Mouse (Mus musculus): Measurements from ENCODE around the gene Ccl24. TPM values are rescaled to one million over a fixed set of nuclear protein-coding genes. Genes with fewer than 3 reads are reported as not detected.

Gene Ccl24
- polyA plus RNA-seq, 1 experiment from 2014 or later: 3.1 TPM

DNA sequence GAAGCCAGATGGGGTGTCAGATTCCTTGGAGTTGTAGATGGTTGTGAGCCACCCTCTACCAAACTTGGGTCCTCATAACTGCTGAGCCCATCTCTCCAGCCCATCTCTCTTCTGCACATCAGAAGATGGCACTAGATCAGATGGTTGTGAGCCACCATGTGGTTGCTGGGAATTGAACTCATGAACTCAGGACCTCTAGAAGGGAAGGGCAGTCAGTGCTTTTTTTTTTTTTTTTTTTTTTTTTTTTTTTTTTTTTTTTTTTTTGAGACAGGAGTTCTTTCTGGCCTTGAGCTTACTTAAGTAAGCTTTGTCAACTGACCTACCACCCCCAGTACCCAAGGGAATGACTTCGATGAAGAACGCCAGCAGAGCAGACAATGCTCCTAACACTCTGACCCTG, 24.9 kb downstream of the Ccl24 start:
- Histone ChIP-seq H3K4me3 (ENCODE audit: low read depth, low read length) (no peak overlapping the region), H3K27me3 (ENCODE audit: insufficient read depth, low read length) (no peaks in the 10 kb centered on the region), H3K36me3 (ENCODE audit: insufficient read depth) (no peaks in the 10 kb centered on the region), H3K27ac (ENCODE audit: low read depth) (no peak overlapping the region), H3K9me3 (ENCODE audit: low read depth, low read length) (no peaks in the 10 kb centered on the region), H3K9ac (no peak overlapping the region), H3K4me2 (no peak overlapping the region), H3K4me1 (ENCODE audit: insufficient read depth) (peaks cover 5% of the 10 kb centered on the region; the same call in 1 of the 2 replicates)
- no peak for ATAC-seq (ENCODE audit: insufficient read depth)
- no peak for DNase-seq
- no peak for TF ChIP-seq CTCF (IDR thresholded peaks at IDR 0.05; ENCODE audit: low read depth)
- WGBS: 81% methylated on average over 2 of the region's 2 CpGs

- H3K27ac ChIP-seq (ENCODE audit: low read depth): no peak within 1 kb of the TSS
- H3K9me3 ChIP-seq (ENCODE audit: low read depth, low read length): no peaks in the 10 kb centered on the region
- H3K4me2 ChIP-seq: peak within 1 kb of the TSS; percentile 98
- peak; percentile 99 for ATAC-seq (ENCODE audit: insufficient read depth)
- TF ChIP-seq CTCF (IDR thresholded peaks at IDR 0.05; ENCODE audit: low read depth): peak; percentile 66
- H3K9ac ChIP-seq: peak within 1 kb of the TSS; percentile 54
- peak within 1 kb of the TSS; percentile 69 for H3K4me3 ChIP-seq (ENCODE audit: low read depth, low read length)
- no peaks in the 10 kb centered on the region for H3K27me3 ChIP-seq (ENCODE audit: insufficient read depth, low read length)
- peak; percentile 98 for DNase-seq
- peaks cover 5% of the 10 kb centered on the region; the same call in 1 of the 2 replicates for H3K4me1 ChIP-seq (ENCODE audit: insufficient read depth)
- WGBS: under 1% methylated on average over 46 of the region's 46 CpGs
- H3K36me3 ChIP-seq (ENCODE audit: insufficient read depth): no peaks in the 10 kb centered on the region
These were observed 27.7 kb downstream of the Ccl24 start, which contains the start of gene Hip1 for GRCm38 (mm10) chr5:135544865-135545797. Hip1 (minus strand) TSS chr5:135545120.

DNA sequence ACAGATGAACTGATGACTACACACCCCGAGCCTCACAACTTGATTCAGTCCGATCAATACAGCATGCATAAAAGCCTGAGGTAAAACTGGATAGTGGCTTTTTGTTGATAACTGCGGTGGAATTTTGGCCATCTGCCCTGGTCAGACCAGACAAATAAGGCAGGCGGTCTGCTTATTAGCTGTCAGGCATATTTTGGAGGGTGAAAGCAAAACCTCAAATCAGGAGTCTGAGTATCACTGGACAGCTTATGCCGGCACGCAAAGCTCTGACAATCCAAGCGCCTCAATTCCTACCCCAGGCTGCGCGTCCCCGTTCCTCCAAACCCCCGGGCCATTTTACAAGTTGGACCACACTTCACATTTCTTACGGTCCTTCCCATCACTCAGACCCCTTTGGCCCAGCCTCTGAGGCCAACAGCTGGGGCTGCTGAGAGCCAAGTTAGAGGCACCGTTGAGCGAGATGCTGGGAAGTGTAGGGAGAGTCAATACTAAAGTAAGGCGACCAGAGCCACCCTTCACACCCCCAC, 28.8 kb downstream of the Ccl24 start:
- H3K27ac ChIP-seq (ENCODE audit: low read depth): no peak overlapping the region
- peak overlapping the region; percentile 52 for H3K9ac ChIP-seq
- no peaks in the 10 kb centered on the region for H3K36me3 ChIP-seq (ENCODE audit: insufficient read depth)
- H3K4me1 ChIP-seq (ENCODE audit: insufficient read depth): peaks cover 5% of the 10 kb centered on the region; the same call in 1 of the 2 replicates
- TF ChIP-seq CTCF (IDR thresholded peaks at IDR 0.05; ENCODE audit: low read depth): no peak
- peak overlapping the region; percentile 69 for H3K4me3 ChIP-seq (ENCODE audit: low read depth, low read length)
- WGBS: 3% methylated on average over 15 of the region's 15 CpGs
- H3K27me3 ChIP-seq (ENCODE audit: insufficient read depth, low read length): no peaks in the 10 kb centered on the region
- H3K9me3 ChIP-seq (ENCODE audit: low read depth, low read length): no peaks in the 10 kb centered on the region
- H3K4me2 ChIP-seq: peak overlapping the region; percentile 98
- DNase-seq: peak; percentile 68
- no peak for ATAC-seq (ENCODE audit: insufficient read depth)

DNA sequence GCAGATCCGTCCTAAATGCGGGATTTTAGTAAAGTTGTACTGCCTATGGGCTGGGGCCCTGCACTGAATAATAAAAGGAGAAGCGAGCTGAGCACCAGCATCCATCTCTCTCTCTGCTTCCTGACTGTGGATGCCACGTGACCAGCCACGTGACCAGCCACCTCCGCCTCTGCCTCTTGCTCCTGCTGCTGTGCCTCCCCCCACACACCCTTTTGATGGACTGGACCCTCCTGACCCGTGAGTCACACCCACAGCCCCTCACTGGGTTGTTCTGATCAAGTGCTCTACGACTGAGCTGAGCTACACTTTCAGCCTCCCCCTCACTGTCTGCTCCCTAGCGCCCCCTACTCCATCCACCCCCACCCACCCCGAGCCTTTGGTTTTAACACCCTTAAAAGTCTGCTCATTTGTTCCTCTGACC, 35.0 kb downstream of the Ccl24 start:
- Histone ChIP-seq H3K27ac (ENCODE audit: low read depth) (no peak overlapping the region), H3K4me1 (ENCODE audit: insufficient read depth) (no peaks in the 10 kb centered on the region; the same call in 1 of the 2 replicates), H3K27me3 (ENCODE audit: insufficient read depth, low read length) (no peaks in the 10 kb centered on the region), H3K9me3 (ENCODE audit: low read depth, low read length) (peaks cover 3% of the 10 kb centered on the region; the same call in 1 of the 2 replicates), H3K4me2 (no peak overlapping the region), H3K36me3 (ENCODE audit: insufficient read depth) (no peaks in the 10 kb centered on the region), H3K9ac (no peak overlapping the region), H3K4me3 (ENCODE audit: low read depth, low read length) (no peak overlapping the region)
- ATAC-seq (ENCODE audit: insufficient read depth) (no peak; the same call in 1 of the 2 replicates), DNase-seq (no peak)
- no peak for TF ChIP-seq CTCF (IDR thresholded peaks at IDR 0.05; ENCODE audit: low read depth)
- WGBS: 76% methylated on average over 10 of the region's 10 CpGs

DNA sequence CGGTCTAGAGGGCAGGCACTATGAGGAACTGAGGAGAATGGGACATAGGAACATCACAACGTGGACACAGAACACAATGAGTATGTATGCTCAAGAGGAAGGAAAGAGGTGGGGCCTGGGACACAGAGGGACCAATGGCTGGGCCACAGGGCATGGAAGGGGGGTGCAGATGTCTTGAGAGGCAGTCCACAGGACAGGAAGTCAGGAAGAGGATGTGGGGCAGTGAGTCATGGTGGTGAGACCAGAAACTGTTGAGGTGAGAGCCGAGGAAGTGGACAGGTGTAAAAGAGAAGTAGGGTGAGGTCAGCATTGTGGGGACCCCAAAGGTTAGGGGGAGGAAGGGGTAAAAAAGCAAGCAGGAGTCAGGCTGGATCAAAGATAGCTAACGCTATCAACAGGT, 35.5 kb downstream of the Ccl24 start:
- no peak overlapping the region for H3K4me2 ChIP-seq
- 64% methylated on average over 4 of the region's 4 CpGs for WGBS
- H3K36me3 ChIP-seq (ENCODE audit: insufficient read depth): no peaks in the 10 kb centered on the region
- no peaks in the 10 kb centered on the region for H3K27me3 ChIP-seq (ENCODE audit: insufficient read depth, low read length)
- no peak overlapping the region for H3K27ac ChIP-seq (ENCODE audit: low read depth)
- ATAC-seq (ENCODE audit: insufficient read depth): no peak; the same call in 1 of the 2 replicates
- peaks cover 3% of the 10 kb centered on the region; the same call in 1 of the 2 replicates for H3K9me3 ChIP-seq (ENCODE audit: low read depth, low read length)
- no peak overlapping the region for H3K4me3 ChIP-seq (ENCODE audit: low read depth, low read length)
- TF ChIP-seq CTCF (IDR thresholded peaks at IDR 0.05; ENCODE audit: low read depth): no peak
- peak; percentile 10 for DNase-seq
- H3K4me1 ChIP-seq (ENCODE audit: insufficient read depth): no peaks in the 10 kb centered on the region; the same call in 1 of the 2 replicates
- no peak overlapping the region for H3K9ac ChIP-seq

GRCm38 (mm10) chr5:135535867-135536266, 37.0 kb downstream of the Ccl24 start:
- no peaks in the 10 kb centered on the region; the same call in 1 of the 2 replicates for H3K4me1 ChIP-seq (ENCODE audit: insufficient read depth)
- no peak overlapping the region for H3K9ac ChIP-seq
- H3K9me3 ChIP-seq (ENCODE audit: low read depth, low read length): peaks cover 3% of the 10 kb centered on the region; the same call in 1 of the 2 replicates
- no peak overlapping the region for H3K27ac ChIP-seq (ENCODE audit: low read depth)
- no peaks in the 10 kb centered on the region for H3K36me3 ChIP-seq (ENCODE audit: insufficient read depth)
- ATAC-seq (ENCODE audit: insufficient read depth): no peak
- no peak overlapping the region for H3K4me2 ChIP-seq
- H3K27me3 ChIP-seq (ENCODE audit: insufficient read depth, low read length): no peaks in the 10 kb centered on the region
- no peak for DNase-seq
- H3K4me3 ChIP-seq (ENCODE audit: low read depth, low read length): no peak overlapping the region
- no peak for TF ChIP-seq CTCF (IDR thresholded peaks at IDR 0.05; ENCODE audit: low read depth)

DNA sequence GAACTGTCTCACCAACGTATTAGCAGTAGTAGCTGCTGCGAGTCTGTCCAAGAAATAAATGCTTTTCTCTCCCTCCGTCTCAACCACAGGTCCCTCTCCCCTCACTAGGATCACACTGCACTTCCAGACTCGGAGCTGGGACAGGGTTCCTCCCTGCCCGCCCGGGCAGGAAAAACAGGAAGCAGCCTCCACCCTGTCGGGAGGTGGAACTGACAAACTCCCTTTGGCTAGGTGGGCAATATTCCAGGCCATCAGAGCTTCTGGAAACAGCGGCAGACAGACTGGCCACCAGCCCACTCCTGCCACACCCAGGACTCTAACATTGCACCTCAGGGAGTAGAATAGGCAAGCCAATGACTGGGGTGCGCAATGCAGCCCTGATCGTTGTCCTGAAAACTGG, 39.4 kb downstream of the Ccl24 start:
- no peak overlapping the region for H3K4me3 ChIP-seq (ENCODE audit: low read depth, low read length)
- H3K36me3 ChIP-seq (ENCODE audit: insufficient read depth): no peaks in the 10 kb centered on the region
- 0 out of 2 replicates have a peak overlapping the region, but pooled peaks have one; percentile 5 for H3K4me2 ChIP-seq
- H3K9ac ChIP-seq: no peak overlapping the region
- DNase-seq (peak; percentile 77), ATAC-seq (ENCODE audit: insufficient read depth) (no peak)
- H3K4me1 ChIP-seq (ENCODE audit: insufficient read depth): no peaks in the 10 kb centered on the region; the same call in 1 of the 2 replicates
- no peak for TF ChIP-seq CTCF (IDR thresholded peaks at IDR 0.05; ENCODE audit: low read depth)
- H3K27me3 ChIP-seq (ENCODE audit: insufficient read depth, low read length): no peaks in the 10 kb centered on the region
- peaks cover 3% of the 10 kb centered on the region; the same call in 1 of the 2 replicates for H3K9me3 ChIP-seq (ENCODE audit: low read depth, low read length)
- no peak overlapping the region for H3K27ac ChIP-seq (ENCODE audit: low read depth)
- WGBS: 46% methylated on average over 10 of the region's 10 CpGs

Measured in lung, embryonic 14.5 days (tissue).